Mouse (Mus musculus) spleen, adult 2 months (tissue): Measurements from ENCODE around the gene Nubp2.

Experiments used
- CTCF ChIP-seq: fragments of 200-500 bp; IDR thresholded peaks from 2 replicates; pipeline ENCODE4 v1.5.1; 2011; ENCODE audit warnings: mild to moderate bottlenecking, inconsistent platforms; ENCODE audit not compliant: insufficient read depth, insufficient read length, insufficient replicate concordance; ENCODE audit errors: extremely low read depth
- POLR2A ChIP-seq: fragments of 200-500 bp; IDR thresholded peaks from 2 replicates; pipeline ENCODE4 v1.6.1; 2011; ENCODE audit warnings: low read depth, low read length, inconsistent platforms

DNA sequence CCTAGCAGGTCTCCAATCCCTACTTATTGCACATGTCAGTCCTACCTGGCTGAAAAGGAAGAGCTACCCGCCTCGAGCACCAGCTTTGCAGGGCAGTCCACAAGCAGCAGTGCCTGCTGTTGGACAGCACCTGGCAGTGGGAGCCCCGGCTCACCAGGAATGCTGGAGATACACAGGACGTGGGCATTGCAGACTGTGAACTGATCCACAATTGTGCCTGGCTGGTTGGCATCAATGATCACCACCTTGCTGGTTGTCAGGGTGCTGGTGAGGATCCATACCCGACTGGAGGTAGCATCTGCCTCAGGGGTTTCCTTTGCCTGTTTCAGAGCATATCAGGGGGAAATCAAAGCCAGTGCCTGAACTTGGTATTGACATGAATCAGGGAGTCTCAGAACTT is 16.0 kb upstream of the Nubp2 start:
- no peak for TF ChIP-seq POLR2A
- no peak for TF ChIP-seq CTCF
